Mouse (Mus musculus): ENCODE data around the gene Ddx31. TPM values are rescaled to one million over a fixed set of nuclear protein-coding genes. Genes with fewer than 3 reads are reported as not detected.

Ddx31 gene
- total RNA-seq, 2 experiments from 2014 or later, result 2.7 to 3.4 TPM

- DNase-seq (ENCODE audit: low spot score), result no peak
- intact Hi-C loops (cut with DNase I), result no loop called here
Observed at GRCm38 (mm10) chr2:28909818-28910710, 69.9 kb downstream of the Ddx31 start.

GRCm38 (mm10) chr2:28910877-28911276 lies 70.7 kb downstream of the Ddx31 start:
- intact Hi-C loops (cut with DNase I), result no loop called here
- no peak for DNase-seq (ENCODE audit: low spot score)

- intact Hi-C loops (cut with DNase I), result no loop called here
- no peak for DNase-seq (ENCODE audit: low spot score)
Observed at GRCm38 (mm10) chr2:28911331-28912038, 71.3 kb downstream of the Ddx31 start.

- DNase-seq (ENCODE audit: low spot score), result no peak
- intact Hi-C loops (cut with DNase I), result no loop called here
Observed at GRCm38 (mm10) chr2:28912039-28912700, 72.0 kb downstream of the Ddx31 start.

GRCm38 (mm10) chr2:28912961-28913360 lies 72.8 kb downstream of the Ddx31 start:
- no peak for DNase-seq (ENCODE audit: low spot score)
- intact Hi-C loops (cut with DNase I), result loop anchor here (1.0 kb wide), 1 partner anchor 12 kb away; no protein-coding TSS in a partner anchor

- intact Hi-C loops (cut with DNase I), result no loop called here
- no peak for DNase-seq (ENCODE audit: low spot score)
Observed at GRCm38 (mm10) chr2:28914121-28914520, 73.9 kb downstream of the Ddx31 start.

GRCm38 (mm10) chr2:28915104-28915738 lies 75.0 kb downstream of the Ddx31 start:
- no peak for DNase-seq (ENCODE audit: low spot score)
- intact Hi-C loops (cut with DNase I), result no loop called here

- intact Hi-C loops (cut with DNase I), result no loop called here
Observed at GRCm38 (mm10) chr2:28915768-28916512, 75.7 kb downstream of the Ddx31 start.

GRCm38 (mm10) chr2:28916513-28916865 lies 76.3 kb downstream of the Ddx31 start, which contains the start of gene Barhl1:
TSS of gene Barhl1 (minus strand) at chr2:28916668.
- DNase-seq (ENCODE audit: low spot score), result no peak
- intact Hi-C loops (cut with DNase I), result no loop called here

More at GRCm38 (mm10) chr2:28915768-28916512, 75.7 kb downstream of the Ddx31 start:
- DNase-seq (ENCODE audit: low spot score), result no peak

- DNase-seq (ENCODE audit: low spot score), result no peak
- intact Hi-C loops (cut with DNase I), result no loop called here
Observed at GRCm38 (mm10) chr2:28917156-28917517, 76.9 kb downstream of the Ddx31 start.

GRCm38 (mm10) chr2:28917518-28918361 lies 77.5 kb downstream of the Ddx31 start:
- no peak for DNase-seq (ENCODE audit: low spot score)
- intact Hi-C loops (cut with DNase I), result no loop called here

GRCm38 (mm10) chr2:28919001-28919400 lies 78.8 kb downstream of the Ddx31 start:
- intact Hi-C loops (cut with DNase I), result no loop called here
- DNase-seq (ENCODE audit: low spot score), result no peak

GRCm38 (mm10) chr2:28923912-28924311 lies 83.7 kb downstream of the Ddx31 start:
- intact Hi-C loops (cut with DNase I), result loop anchor here (1.0 to 5.0 kb wide), 2 partner anchors 53 to 129 kb away; no protein-coding TSS in a partner anchor
- DNase-seq (ENCODE audit: low spot score), result no peak

GRCm38 (mm10) chr2:28930571-28930970 lies 90.4 kb downstream of the Ddx31 start:
- DNase-seq (ENCODE audit: low spot score), result no peak
- intact Hi-C loops (cut with DNase I), result no loop called here

- no peak for DNase-seq (ENCODE audit: low spot score)
- intact Hi-C loops (cut with DNase I), result no loop called here
Observed at GRCm38 (mm10) chr2:28938997-28939396, 98.8 kb downstream of the Ddx31 start.

- no peak for DNase-seq (ENCODE audit: low spot score)
- intact Hi-C loops (cut with DNase I), result no loop called here
Observed at GRCm38 (mm10) chr2:28943666-28944516, 103.7 kb downstream of the Ddx31 start.

- intact Hi-C loops (cut with DNase I), result no loop called here
- no peak for DNase-seq (ENCODE audit: low spot score)
Observed at GRCm38 (mm10) chr2:28945388-28945787, 105.2 kb downstream of the Ddx31 start.

GRCm38 (mm10) chr2:28946312-28946711 lies 106.1 kb downstream of the Ddx31 start:
- no peak for DNase-seq (ENCODE audit: low spot score)
- intact Hi-C loops (cut with DNase I), result no loop called here

All from heart, postnatal 25 days (tissue).